Mouse (Mus musculus): ENCODE results near the gene Gm20388. TPM values are rescaled to one million over a fixed set of nuclear protein-coding genes. Genes with fewer than 3 reads are reported as not detected.

The Gm20388 gene
- polyA plus RNA-seq, 1 experiment = 23.9 TPM

DNA sequence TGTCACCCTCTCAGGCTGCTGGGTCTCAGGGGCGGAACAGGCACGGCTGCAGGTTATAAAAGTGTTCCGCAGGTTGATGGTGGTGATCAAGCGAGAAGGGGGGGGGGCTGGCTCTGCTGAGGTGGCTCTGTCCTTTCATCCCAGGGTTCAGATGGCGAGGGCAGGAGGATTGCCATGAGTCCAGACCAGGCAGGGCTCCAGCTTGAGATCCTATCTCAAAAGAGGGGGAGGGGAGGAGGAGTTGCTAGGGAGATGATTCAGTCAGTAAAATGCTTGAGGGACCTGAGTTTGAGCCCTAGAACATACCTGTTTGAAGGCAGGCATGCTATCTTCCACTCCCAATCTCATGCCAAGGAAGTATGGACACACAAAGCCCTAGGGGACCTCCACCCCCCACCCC, 649.9 kb downstream of the Gm20388 start:
- Histone ChIP-seq H3K4me3 (ENCODE audit: insufficient read depth, low read length) (no peak overlapping the region), H3K27ac (ENCODE audit: insufficient read depth, low read length) (no peak overlapping the region), H3K4me1 (ENCODE audit: control insufficient read depth, insufficient read depth, low read length) (peaks cover 21% of the 10 kb centered on the region)
- TF ChIP-seq CTCF (IDR thresholded peaks at IDR 0.05; ENCODE audit: extremely low read depth, insufficient read depth, low read length) = no peak
- no peak for TF ChIP-seq POLR2A (IDR thresholded peaks at IDR 0.05; ENCODE audit: extremely low read depth, insufficient read depth, low read length)

DNA sequence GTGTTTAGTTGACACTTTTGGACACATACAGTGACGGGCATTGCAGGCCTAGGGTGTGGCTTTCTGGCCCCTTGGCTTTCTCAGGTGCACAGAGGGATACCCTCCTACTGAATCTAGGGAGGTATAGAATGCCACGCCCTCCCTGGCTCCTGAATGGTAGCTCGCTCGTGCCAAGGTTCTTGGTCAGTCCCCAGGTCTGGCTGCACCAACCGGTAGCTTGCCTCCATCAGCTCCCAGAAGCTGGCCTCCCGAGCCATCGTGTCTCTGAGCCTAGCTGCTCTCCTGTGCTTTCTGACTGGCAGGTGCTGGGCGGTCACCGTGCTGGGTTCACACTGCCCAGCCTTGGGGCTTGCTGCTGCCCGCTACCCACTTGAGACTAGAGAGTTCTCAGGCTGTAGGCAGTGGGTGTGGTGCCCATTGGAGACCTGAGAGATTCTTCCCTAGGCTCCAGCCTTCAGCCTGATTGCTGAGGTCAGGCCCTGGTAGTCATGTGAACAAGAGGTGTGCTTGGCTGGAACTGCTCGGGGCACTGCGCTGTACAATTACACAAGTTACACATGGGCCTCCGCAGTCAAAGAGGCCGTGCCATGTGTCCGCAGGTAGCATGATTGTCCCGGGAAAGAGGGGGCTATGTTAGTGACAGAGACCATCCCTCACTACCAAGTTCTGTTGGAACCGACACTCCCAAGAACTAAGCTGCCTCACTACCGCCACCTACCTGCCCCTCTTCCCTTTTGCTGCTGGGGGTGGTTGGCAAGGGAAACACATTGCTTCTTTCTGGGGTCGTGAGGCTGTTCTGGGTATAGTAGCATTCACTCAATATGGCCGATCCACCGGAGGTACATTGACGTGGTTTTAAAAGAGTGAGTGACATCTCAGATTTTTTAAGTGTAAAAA, 651.1 kb downstream of the Gm20388 start:
- H3K4me1 ChIP-seq (ENCODE audit: control insufficient read depth, insufficient read depth, low read length) = peaks cover 21% of the 10 kb centered on the region
- H3K27ac ChIP-seq (ENCODE audit: insufficient read depth, low read length) = no peak overlapping the region
- TF ChIP-seq CTCF (IDR thresholded peaks at IDR 0.05; ENCODE audit: extremely low read depth, insufficient read depth, low read length) (peak; percentile 58), POLR2A (IDR thresholded peaks at IDR 0.05; ENCODE audit: extremely low read depth, insufficient read depth, low read length) (no peak)
- no peak overlapping the region for H3K4me3 ChIP-seq (ENCODE audit: insufficient read depth, low read length)

DNA sequence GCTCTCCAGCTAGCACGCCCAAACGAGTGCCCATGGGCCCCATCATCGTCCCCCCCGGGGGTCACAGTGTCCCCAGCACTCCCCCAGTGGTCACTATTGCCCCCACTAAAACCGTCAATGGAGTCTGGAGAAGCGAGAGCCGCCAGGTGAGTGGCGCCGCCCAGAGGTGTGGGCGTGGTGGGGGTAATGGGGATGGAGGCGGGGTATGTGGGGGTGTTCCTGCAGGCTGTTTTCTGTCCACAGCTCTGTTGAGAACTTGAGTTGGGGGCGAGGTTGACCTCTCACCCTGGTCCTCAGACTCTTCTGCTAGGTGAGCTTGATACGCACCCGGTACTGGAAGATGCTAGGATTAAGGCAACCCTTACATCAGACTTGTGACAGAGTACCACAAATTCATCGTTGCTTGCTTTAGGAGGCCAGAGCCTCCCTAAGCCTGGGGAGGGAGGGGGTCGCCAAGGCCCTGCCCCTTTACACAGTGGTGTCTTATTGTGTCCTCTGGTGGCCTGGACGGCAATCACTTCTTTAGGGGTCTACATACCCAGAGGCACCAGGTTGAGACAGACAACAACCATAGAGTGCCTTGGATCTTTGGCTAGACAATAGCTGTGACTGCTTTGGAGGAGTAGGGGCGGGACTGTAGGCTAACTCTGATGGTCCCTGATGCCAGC, 652.2 kb downstream of the Gm20388 start:
- H3K4me1 ChIP-seq (ENCODE audit: control insufficient read depth, insufficient read depth, low read length) = peaks cover 18% of the 10 kb centered on the region
- H3K4me3 ChIP-seq (ENCODE audit: insufficient read depth, low read length) = no peak overlapping the region
- TF ChIP-seq POLR2A (IDR thresholded peaks at IDR 0.05; ENCODE audit: extremely low read depth, insufficient read depth, low read length) (no peak), CTCF (IDR thresholded peaks at IDR 0.05; ENCODE audit: extremely low read depth, insufficient read depth, low read length) (no peak)
- H3K27ac ChIP-seq (ENCODE audit: insufficient read depth, low read length) = no peak overlapping the region

DNA sequence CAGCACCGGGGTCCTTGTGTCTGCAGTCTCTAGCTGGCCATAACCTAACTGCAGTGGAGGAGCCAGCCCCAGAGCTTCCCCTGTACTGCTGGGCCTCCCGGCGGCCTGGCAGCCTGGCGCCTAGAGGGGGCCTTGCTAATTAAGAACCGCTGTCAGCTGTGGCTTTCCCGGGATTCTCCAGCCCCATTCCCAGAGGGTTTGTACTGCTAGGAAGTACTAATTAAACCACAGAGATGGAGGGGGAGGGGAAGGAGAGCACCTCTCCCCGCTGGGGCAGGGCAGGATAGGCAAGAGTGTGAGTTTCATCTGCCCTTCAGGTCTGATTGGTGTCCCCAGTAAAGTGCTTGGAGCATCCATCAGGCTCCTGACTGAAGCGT, 652.7 kb downstream of the Gm20388 start:
- H3K4me1 ChIP-seq (ENCODE audit: control insufficient read depth, insufficient read depth, low read length) = peaks cover 15% of the 10 kb centered on the region
- 0 out of 2 replicates have a peak overlapping the region, but pooled peaks have one; percentile 13 for H3K27ac ChIP-seq (ENCODE audit: insufficient read depth, low read length)
- no peak overlapping the region for H3K4me3 ChIP-seq (ENCODE audit: insufficient read depth, low read length)
- TF ChIP-seq CTCF (IDR thresholded peaks at IDR 0.05; ENCODE audit: extremely low read depth, insufficient read depth, low read length) = no peak
- TF ChIP-seq POLR2A (IDR thresholded peaks at IDR 0.05; ENCODE audit: extremely low read depth, insufficient read depth, low read length) = no peak

DNA sequence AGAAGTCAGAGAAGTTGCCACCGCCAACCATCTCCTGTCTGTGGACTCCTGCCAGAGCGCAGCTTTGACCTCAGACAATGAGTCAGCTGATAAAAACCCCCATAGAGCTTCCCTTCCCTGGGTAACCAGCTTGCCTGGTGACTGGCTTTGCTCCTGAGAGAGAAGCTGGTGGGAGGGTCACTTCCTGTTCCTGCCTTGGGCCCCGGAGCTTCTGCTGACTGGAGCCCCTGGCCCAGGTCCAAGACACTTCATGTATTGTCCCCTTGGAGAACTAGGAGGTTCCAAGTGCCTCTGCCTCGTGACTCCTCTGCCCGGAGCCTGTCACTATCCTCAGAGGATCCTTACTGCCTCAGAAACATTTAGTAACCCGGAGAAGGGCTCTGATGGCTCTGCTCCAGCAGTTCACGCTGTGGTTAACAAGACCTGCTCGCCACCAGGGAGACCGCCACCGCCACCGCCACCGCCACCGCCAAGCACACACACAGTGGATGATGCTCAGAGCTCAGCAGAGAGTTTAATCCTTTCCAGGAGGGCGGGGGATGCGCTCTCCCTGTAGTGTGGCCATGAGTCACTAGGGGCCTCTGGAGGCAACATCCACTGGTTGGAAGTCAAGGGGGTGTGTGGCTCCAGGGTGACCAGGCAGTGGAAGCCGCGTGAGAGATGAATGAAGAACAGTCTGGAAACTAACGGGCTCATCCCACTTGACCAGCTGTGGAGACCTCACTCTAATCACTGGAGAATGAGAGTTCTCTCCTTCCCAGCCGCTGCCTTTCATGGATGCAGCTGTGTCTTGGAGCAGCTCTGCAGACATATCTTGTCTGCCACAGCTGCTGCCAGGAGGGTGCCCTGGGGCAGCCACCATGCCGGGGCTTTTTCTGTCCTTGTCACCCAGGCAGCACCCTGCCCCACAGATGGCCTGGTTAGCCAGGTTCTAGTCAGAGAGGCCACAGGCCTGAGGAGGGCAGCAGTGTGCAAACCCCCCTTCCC, 653.5 kb downstream of the Gm20388 start:
- Histone ChIP-seq H3K4me1 (ENCODE audit: control insufficient read depth, insufficient read depth, low read length) (peaks cover 9% of the 10 kb centered on the region), H3K27ac (ENCODE audit: insufficient read depth, low read length) (0 out of 2 replicates have a peak overlapping the region, but pooled peaks have one; percentile 2), H3K4me3 (ENCODE audit: insufficient read depth, low read length) (no peak overlapping the region)
- TF ChIP-seq CTCF (IDR thresholded peaks at IDR 0.05; ENCODE audit: extremely low read depth, insufficient read depth, low read length) (no peak), POLR2A (IDR thresholded peaks at IDR 0.05; ENCODE audit: extremely low read depth, insufficient read depth, low read length) (no peak)

DNA sequence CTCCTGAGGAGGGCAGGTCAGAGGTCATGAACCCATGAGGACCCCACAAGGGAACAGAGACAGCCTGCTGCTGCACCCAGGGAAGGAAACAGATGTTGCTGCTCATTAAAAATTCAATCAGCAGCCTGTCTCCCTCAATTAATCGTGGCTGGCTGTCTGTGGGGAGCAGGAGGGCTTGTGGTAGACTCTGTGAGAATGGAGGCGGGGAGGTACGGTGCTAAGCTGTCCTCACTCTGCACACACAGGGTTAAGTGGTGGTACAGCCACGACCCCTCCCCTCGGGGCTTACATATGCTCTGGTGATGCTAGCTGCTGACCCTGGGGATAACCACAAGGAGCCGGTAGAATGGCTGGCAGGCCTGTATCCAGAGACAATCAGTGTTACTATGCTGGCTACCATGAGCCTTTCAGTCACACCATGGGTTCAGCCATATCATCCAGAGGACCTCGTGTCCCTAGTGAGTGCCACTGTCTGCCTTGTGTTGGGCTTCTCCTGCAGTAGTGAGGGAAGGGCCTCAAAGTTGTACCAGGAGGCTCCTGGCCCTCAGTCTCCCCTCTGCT, 654.6 kb downstream of the Gm20388 start:
- Histone ChIP-seq H3K4me1 (ENCODE audit: control insufficient read depth, insufficient read depth, low read length) (peaks cover 9% of the 10 kb centered on the region), H3K4me3 (ENCODE audit: insufficient read depth, low read length) (no peak overlapping the region), H3K27ac (ENCODE audit: insufficient read depth, low read length) (no peak overlapping the region)
- TF ChIP-seq POLR2A (IDR thresholded peaks at IDR 0.05; ENCODE audit: extremely low read depth, insufficient read depth, low read length) (no peak), CTCF (IDR thresholded peaks at IDR 0.05; ENCODE audit: extremely low read depth, insufficient read depth, low read length) (no peak)

DNA sequence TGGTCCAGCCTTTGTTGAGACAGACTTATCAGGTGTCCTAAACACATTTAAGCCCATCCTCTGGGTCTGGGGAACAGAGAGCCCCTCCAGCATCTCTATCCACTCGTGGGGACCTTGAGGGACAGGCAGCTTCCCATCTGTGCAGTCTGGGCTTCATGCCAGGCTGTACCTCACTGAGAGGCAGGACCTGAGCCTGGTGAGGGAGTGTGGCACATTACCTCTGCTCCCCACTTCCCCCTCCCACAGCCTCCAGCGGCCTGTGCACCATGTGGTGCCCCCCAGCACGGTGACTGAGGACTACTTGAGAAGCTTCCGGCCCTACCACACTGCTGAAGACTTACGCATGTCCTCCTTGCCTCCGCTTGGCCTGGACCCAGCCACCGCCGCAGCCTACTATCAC, 656.0 kb downstream of the Gm20388 start:
- H3K27ac ChIP-seq (ENCODE audit: insufficient read depth, low read length) = no peak overlapping the region
- peaks cover 6% of the 10 kb centered on the region; the same call in 1 of the 2 replicates for H3K4me1 ChIP-seq (ENCODE audit: control insufficient read depth, insufficient read depth, low read length)
- TF ChIP-seq CTCF (IDR thresholded peaks at IDR 0.05; ENCODE audit: extremely low read depth, insufficient read depth, low read length) (no peak), POLR2A (IDR thresholded peaks at IDR 0.05; ENCODE audit: extremely low read depth, insufficient read depth, low read length) (no peak)

DNA sequence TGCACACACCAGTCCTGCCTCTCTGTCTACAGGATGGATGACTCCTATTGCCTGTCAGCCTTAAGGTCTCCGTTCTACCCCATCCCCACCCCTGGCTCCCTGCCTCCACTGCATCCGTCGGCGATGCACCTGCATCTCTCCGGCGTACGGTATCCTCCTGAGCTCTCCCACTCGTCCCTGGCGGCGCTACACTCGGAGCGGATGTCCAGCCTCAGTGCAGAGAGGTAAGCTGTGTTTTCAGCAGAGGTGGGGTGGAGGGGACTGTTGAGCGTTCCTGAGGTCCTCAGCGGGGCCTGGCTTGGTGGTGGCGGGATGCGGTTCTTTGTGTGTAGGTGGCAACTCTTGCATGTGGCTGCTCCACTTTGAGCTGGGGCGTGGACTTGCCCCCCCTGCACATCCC, 657.1 kb downstream of the Gm20388 start:
- peaks cover 6% of the 10 kb centered on the region; the same call in 1 of the 2 replicates for H3K4me1 ChIP-seq (ENCODE audit: control insufficient read depth, insufficient read depth, low read length)
- no peak overlapping the region for H3K4me3 ChIP-seq (ENCODE audit: insufficient read depth, low read length)
- no peak overlapping the region for H3K27ac ChIP-seq (ENCODE audit: insufficient read depth, low read length)
- TF ChIP-seq CTCF (IDR thresholded peaks at IDR 0.05; ENCODE audit: extremely low read depth, insufficient read depth, low read length) = no peak
- no peak for TF ChIP-seq POLR2A (IDR thresholded peaks at IDR 0.05; ENCODE audit: extremely low read depth, insufficient read depth, low read length)

More for the DNA sequence above, 656.0 kb downstream of the Gm20388 start:
- no peak overlapping the region for H3K4me3 ChIP-seq (ENCODE audit: insufficient read depth, low read length)

All from cortical plate, adult 2 months (tissue).